Mouse (Mus musculus): ENCODE data around the gene Nr2f1. TPM values are rescaled to one million over a fixed set of nuclear protein-coding genes. Genes with fewer than 3 reads are reported as not detected.

Gene Nr2f1
- polyA plus RNA-seq, 1 experiment from 2014 or later: 3.2 TPM

GRCm38 (mm10) chr13:78177381-78177950 is 22.1 kb downstream of the Nr2f1 start:
- peaks cover 20% of the 10 kb centered on the region for H3K4me1 ChIP-seq (replicated peaks)
- H3K27me3 ChIP-seq: peaks cover 95% of the 10 kb centered on the region
- no peak overlapping the region for H3K27ac ChIP-seq
- H3K4me3 ChIP-seq: no peak overlapping the region
- H3K9me3 ChIP-seq (replicated peaks): no peaks in the 10 kb centered on the region
- WGBS: 20% methylated on average over 5 of the region's 5 CpGs
- no peak overlapping the region for H3K4me2 ChIP-seq
- ATAC-seq (replicated peaks; ENCODE audit: insufficient number of reproducible peaks, insufficient read depth, low FRiP score, low read depth): no peak
- H3K9ac ChIP-seq: no peak overlapping the region
- H3K36me3 ChIP-seq: no peaks in the 10 kb centered on the region

GRCm38 (mm10) chr13:78175821-78176380 is 23.7 kb downstream of the Nr2f1 start:
- Histone ChIP-seq H3K9ac (no peak overlapping the region), H3K4me3 (no peak overlapping the region), H3K27me3 (peaks cover 94% of the 10 kb centered on the region), H3K9me3 (replicated peaks) (no peaks in the 10 kb centered on the region), H3K4me2 (no peak overlapping the region), H3K36me3 (no peaks in the 10 kb centered on the region), H3K27ac (no peak overlapping the region), H3K4me1 (replicated peaks) (peaks cover 9% of the 10 kb centered on the region)
- WGBS: under 1% methylated on average over 8 of the region's 8 CpGs
- no peak for ATAC-seq (replicated peaks; ENCODE audit: insufficient number of reproducible peaks, insufficient read depth, low FRiP score, low read depth)

GRCm38 (mm10) chr13:78174891-78175290 is 24.7 kb downstream of the Nr2f1 start:
- WGBS: 20% methylated on average over 1 of the region's 1 CpGs
- H3K9me3 ChIP-seq (replicated peaks): no peaks in the 10 kb centered on the region
- no peak for ATAC-seq (replicated peaks; ENCODE audit: insufficient number of reproducible peaks, insufficient read depth, low FRiP score, low read depth)

GRCm38 (mm10) chr13:78174191-78174590 is 25.4 kb downstream of the Nr2f1 start:
- Histone ChIP-seq H3K4me1 (replicated peaks) (peaks cover 1% of the 10 kb centered on the region), H3K9me3 (replicated peaks) (no peaks in the 10 kb centered on the region), H3K4me2 (no peak overlapping the region), H3K4me3 (no peak overlapping the region), H3K9ac (no peak overlapping the region), H3K36me3 (no peaks in the 10 kb centered on the region), H3K27me3 (peaks cover 90% of the 10 kb centered on the region), H3K27ac (no peak overlapping the region)
- 12% methylated on average over 3 of the region's 3 CpGs for WGBS
- no peak for ATAC-seq (replicated peaks; ENCODE audit: insufficient number of reproducible peaks, insufficient read depth, low FRiP score, low read depth)

More at GRCm38 (mm10) chr13:78174891-78175290, 24.7 kb downstream of the Nr2f1 start:
- H3K27ac ChIP-seq: no peak overlapping the region
- H3K4me2 ChIP-seq: no peak overlapping the region
- H3K4me1 ChIP-seq (replicated peaks): peaks cover 7% of the 10 kb centered on the region
- H3K27me3 ChIP-seq: peaks cover 91% of the 10 kb centered on the region
- H3K36me3 ChIP-seq: no peaks in the 10 kb centered on the region
- no peak overlapping the region for H3K9ac ChIP-seq
- no peak overlapping the region for H3K4me3 ChIP-seq

DNA sequence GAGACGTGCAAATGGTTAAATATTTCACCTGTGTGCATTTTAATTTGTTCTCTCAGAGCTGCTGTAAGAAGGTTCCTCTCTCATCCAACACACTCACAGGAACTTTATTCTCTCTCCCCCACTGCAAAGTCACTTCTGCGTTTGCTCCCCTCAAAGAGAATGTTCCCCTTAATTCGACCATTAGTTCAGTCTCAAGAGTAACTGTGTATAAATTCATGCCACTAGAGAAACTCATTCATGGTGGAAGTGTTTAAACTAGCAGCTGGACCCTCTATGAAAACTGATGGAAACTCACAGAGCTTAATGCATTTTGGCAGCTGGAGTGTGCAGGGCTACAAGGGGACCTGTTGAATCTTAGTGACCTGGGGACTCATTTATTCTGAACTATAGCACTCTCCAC is 26.7 kb downstream of the Nr2f1 start:
- H3K4me3 ChIP-seq: no peak overlapping the region
- ATAC-seq (replicated peaks; ENCODE audit: insufficient number of reproducible peaks, insufficient read depth, low FRiP score, low read depth): no peak
- WGBS: 9% methylated on average over 3 of the region's 3 CpGs

GRCm38 (mm10) chr13:78171984-78172636 is 27.4 kb downstream of the Nr2f1 start:
- Histone ChIP-seq H3K36me3 (no peaks in the 10 kb centered on the region), H3K9ac (no peak overlapping the region), H3K27ac (no peak overlapping the region), H3K4me1 (replicated peaks) (no peaks in the 10 kb centered on the region), H3K4me2 (no peak overlapping the region), H3K4me3 (no peak overlapping the region), H3K9me3 (replicated peaks) (no peaks in the 10 kb centered on the region), H3K27me3 (peaks cover 79% of the 10 kb centered on the region)
- 4% methylated on average over 17 of the region's 17 CpGs for WGBS
- ATAC-seq (replicated peaks; ENCODE audit: insufficient number of reproducible peaks, insufficient read depth, low FRiP score, low read depth): no peak

More for the DNA sequence above, 26.7 kb downstream of the Nr2f1 start:
- Histone ChIP-seq H3K9me3 (replicated peaks) (no peaks in the 10 kb centered on the region), H3K27ac (no peak overlapping the region), H3K4me1 (replicated peaks) (no peaks in the 10 kb centered on the region), H3K36me3 (no peaks in the 10 kb centered on the region), H3K9ac (no peak overlapping the region), H3K27me3 (peaks cover 80% of the 10 kb centered on the region), H3K4me2 (no peak overlapping the region)

DNA sequence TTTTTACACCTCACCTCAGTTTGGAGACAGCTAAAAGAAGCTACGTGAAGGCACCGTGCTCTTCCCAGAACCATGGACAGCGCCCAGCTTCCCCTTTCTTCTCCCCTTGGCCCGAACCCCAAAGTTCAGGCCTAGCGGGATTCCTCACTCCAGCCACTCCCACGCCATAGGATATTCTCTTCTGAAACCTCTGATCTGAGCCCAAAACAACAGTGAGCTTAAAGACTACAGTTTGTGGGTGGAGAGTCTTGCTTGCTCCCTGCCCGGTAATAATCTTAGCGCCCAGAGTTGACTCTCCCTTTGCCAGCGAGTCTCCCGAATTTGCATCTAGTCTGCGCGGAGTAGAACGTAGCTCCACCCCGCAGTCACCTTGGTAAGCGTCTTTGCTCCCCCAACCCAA is 28.2 kb downstream of the Nr2f1 start:
- Histone ChIP-seq H3K9ac (no peak overlapping the region), H3K36me3 (no peaks in the 10 kb centered on the region), H3K4me2 (peak overlapping the region; percentile 22), H3K9me3 (replicated peaks) (no peaks in the 10 kb centered on the region), H3K4me3 (no peak overlapping the region), H3K27me3 (peaks cover 75% of the 10 kb centered on the region), H3K4me1 (replicated peaks) (no peaks in the 10 kb centered on the region), H3K27ac (no peak overlapping the region)
- WGBS: 1% methylated on average over 15 of the region's 15 CpGs
- no peak for ATAC-seq (replicated peaks; ENCODE audit: insufficient number of reproducible peaks, insufficient read depth, low FRiP score, low read depth)

- peaks cover 60% of the 10 kb centered on the region for H3K27me3 ChIP-seq
- no peak overlapping the region for H3K9ac ChIP-seq
- no peak overlapping the region for H3K27ac ChIP-seq
- no peak for ATAC-seq (replicated peaks; ENCODE audit: insufficient number of reproducible peaks, insufficient read depth, low FRiP score, low read depth)
- no peak overlapping the region for H3K4me3 ChIP-seq
- H3K4me2 ChIP-seq: no peak overlapping the region
- no peaks in the 10 kb centered on the region for H3K9me3 ChIP-seq (replicated peaks)
- 51% methylated on average over 4 of the region's 4 CpGs for WGBS
- 0 out of 2 replicates have a peak, but pooled peaks cover 4% of the 10 kb centered on the region for H3K4me1 ChIP-seq (replicated peaks)
- H3K36me3 ChIP-seq: no peaks in the 10 kb centered on the region
Observed at GRCm38 (mm10) chr13:78168166-78168565, 31.4 kb downstream of the Nr2f1 start.

- ATAC-seq (replicated peaks; ENCODE audit: insufficient number of reproducible peaks, insufficient read depth, low FRiP score, low read depth): no peak
- Histone ChIP-seq H3K9ac (no peak overlapping the region), H3K4me2 (no peak overlapping the region), H3K4me3 (no peak overlapping the region), H3K4me1 (replicated peaks) (0 out of 2 replicates have a peak, but pooled peaks cover 6% of the 10 kb centered on the region), H3K27me3 (peaks cover 36% of the 10 kb centered on the region), H3K27ac (no peak overlapping the region), H3K36me3 (no peaks in the 10 kb centered on the region), H3K9me3 (replicated peaks) (no peaks in the 10 kb centered on the region)
Observed at GRCm38 (mm10) chr13:78164941-78165340, 34.6 kb downstream of the Nr2f1 start.

- peaks cover 30% of the 10 kb centered on the region for H3K27me3 ChIP-seq
- no peaks in the 10 kb centered on the region for H3K9me3 ChIP-seq (replicated peaks)
- peak overlapping the region; percentile 94 for H3K4me2 ChIP-seq
- H3K9ac ChIP-seq: peak overlapping the region; percentile 46
- under 1% methylated on average over 84 of the region's 86 CpGs for WGBS
- peak overlapping the region; percentile 50 for H3K27ac ChIP-seq
- 0 out of 2 replicates have a peak, but pooled peaks cover 6% of the 10 kb centered on the region for H3K4me1 ChIP-seq (replicated peaks)
- H3K36me3 ChIP-seq: no peaks in the 10 kb centered on the region
- peak; percentile 91 for ATAC-seq (replicated peaks; ENCODE audit: insufficient number of reproducible peaks, insufficient read depth, low FRiP score, low read depth)
- H3K4me3 ChIP-seq: peak overlapping the region; percentile 63
Observed at GRCm38 (mm10) chr13:78163087-78163958, 36.2 kb downstream of the Nr2f1 start.

GRCm38 (mm10) chr13:78162149-78162548 is 37.4 kb downstream of the Nr2f1 start:
- no peaks in the 10 kb centered on the region for H3K9me3 ChIP-seq (replicated peaks)
- H3K4me2 ChIP-seq: no peak overlapping the region
- H3K36me3 ChIP-seq: no peaks in the 10 kb centered on the region
- H3K4me1 ChIP-seq (replicated peaks): 0 out of 2 replicates have a peak, but pooled peaks cover 6% of the 10 kb centered on the region
- H3K27ac ChIP-seq: no peak overlapping the region
- H3K9ac ChIP-seq: no peak overlapping the region
- WGBS: 53% methylated on average over 2 of the region's 2 CpGs
- no peak for ATAC-seq (replicated peaks; ENCODE audit: insufficient number of reproducible peaks, insufficient read depth, low FRiP score, low read depth)
- no peak overlapping the region for H3K4me3 ChIP-seq
- H3K27me3 ChIP-seq: peaks cover 21% of the 10 kb centered on the region

Data from heart, embryonic 15.5 days (tissue).